In the genomic region with DNA sequence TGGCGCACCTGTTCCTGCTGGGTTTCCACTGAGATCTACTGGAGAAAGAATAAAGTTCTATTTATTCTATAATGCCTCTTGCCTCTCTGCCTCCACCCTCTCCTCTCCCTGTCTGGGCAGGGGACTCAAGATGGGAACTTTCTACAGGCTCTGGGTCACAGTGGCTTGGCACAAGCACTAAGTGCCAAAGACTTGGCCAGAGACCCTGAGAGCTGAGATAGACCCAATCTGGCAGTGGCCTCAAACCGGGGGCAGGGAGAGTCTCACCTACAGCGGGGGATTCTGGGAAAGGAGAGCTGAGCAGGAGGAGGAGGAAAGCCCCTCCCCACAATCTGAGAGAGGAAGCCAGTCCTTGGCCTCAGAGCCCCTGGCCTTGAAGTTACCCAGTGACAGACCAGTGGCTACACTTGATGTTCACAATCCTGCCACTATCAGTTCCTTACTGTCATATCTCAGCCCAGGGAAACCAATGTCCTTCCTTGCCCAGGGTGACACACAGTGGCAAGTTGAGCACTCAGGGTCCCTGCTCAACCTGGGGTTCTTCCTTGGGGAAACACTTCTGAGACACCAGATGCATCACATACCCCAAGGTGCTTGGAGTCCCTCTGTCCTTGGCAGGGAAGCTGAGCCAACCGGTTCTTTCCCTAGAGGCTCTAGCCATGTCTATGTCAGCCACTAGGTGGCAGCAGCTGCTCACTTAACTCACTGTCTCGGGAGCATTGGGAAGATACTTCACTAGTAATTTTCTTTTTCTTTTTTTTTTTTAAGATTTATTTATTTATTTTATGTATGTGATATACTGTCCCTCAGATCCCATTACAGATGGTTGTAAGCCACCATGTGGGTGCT, we compare ENCODE assay signal across 9 mouse cellular contexts. TPM values are rescaled to one million over a fixed set of nuclear protein-coding genes. Genes with fewer than 3 reads are reported as not detected.
DNase-seq lines count a peak whose midpoint lies in the region; ATAC-seq lines count a peak whose summit lies in the region.
"Had no signal": no experiment of that assay in that cellular context is flagged by ENCODE, and none has a peak within 500 bp of the region (broad histone marks: within the 10 kb centered on the region; RNA-seq: fewer than 3 reads in every experiment).

No protein-coding gene starts in this region.

- 49% methylated on average over 5 of the region's 5 CpGs for WGBS in forebrain, embryonic 12.5 days

- H3K4me1 ChIP-seq in forebrain, embryonic 12.5 days, result peaks cover 17% of the 10 kb centered on the region

- H3K36me3 ChIP-seq in forebrain, embryonic 12.5 days (replicated peaks), result peaks cover 23% of the 10 kb centered on the region

- no peak overlapping the region for H3K4me2 ChIP-seq in forebrain, embryonic 12.5 days
- H3K4me2 ChIP-seq: limb, embryonic 13.5 days had no signal

- no peak overlapping the region for H3K27ac ChIP-seq in forebrain, embryonic 12.5 days
- H3K27ac ChIP-seq: limb, embryonic 13.5 days had no signal

- H3K9ac ChIP-seq in forebrain, embryonic 12.5 days, result no peak overlapping the region
- H3K9ac ChIP-seq: limb, embryonic 13.5 days had no signal

- no peaks in the 10 kb centered on the region for H3K9me3 ChIP-seq in forebrain, embryonic 12.5 days
- H3K9me3 ChIP-seq: limb, embryonic 13.5 days had no signal

- ATAC-seq in forebrain, embryonic 12.5 days (ENCODE audit: low FRiP score), result 0 out of 2 replicates have a peak, but pooled peaks have one; percentile 9

- intact Hi-C loops in heart, postnatal 25 days (cut with DNase I), result loop anchor here (1.0 to 5.0 kb wide), 4 partner anchors 64 to 174 kb away; a partner anchor contains a TSS

- peak; percentile 95 for DNase-seq in heart, adult 11 months
- no peak for DNase-seq in heart, postnatal 25 days (ENCODE audit: low spot score)
- peak; percentile 75 for DNase-seq in CD4-positive helper T cell, adult 2 months (ENCODE audit: low read depth, low spot score)
- peak; percentile 87 for DNase-seq in brain, adult 2 months (ENCODE audit: low read depth, low spot score)
- peak; percentile 83 to 89 for DNase-seq in kidney, postnatal 25 days
- DNase-seq in lung, postnatal 36 days, result peak; percentile 88
- DNase-seq in spleen, adult 18-20 months, result peak; percentile 46 to 72

- no peak overlapping the region for H3K4me3 ChIP-seq in forebrain, embryonic 12.5 days (replicated peaks)
- H3K4me3 ChIP-seq: limb, embryonic 13.5 days had no signal

- peaks cover under 1% of the 10 kb centered on the region; the same call in 1 of the 2 replicates for H3K27me3 ChIP-seq in forebrain, embryonic 12.5 days
- H3K27me3 ChIP-seq: limb, embryonic 13.5 days had no signal

RNA-seq across cellular contexts. Expression of a gene that starts 7.7 kb away (rescaled TPM):
- total RNA-seq in heart, postnatal 25 days (2021), result 1 to 10 TPM in 1 of 2 experiments, under 1 TPM in 1; 0.52 to 1.1 TPM
- polyA plus RNA-seq in forebrain, embryonic 12.5 days (2016; fragmentation: Nextera tagmentation; extraction: Ambion mirVana), result 0.24 and 0.47 TPM in 2 replicates

RNA-seq across cellular contexts. Expression of a gene that starts 47.5 kb away (rescaled TPM):
- 10 to 100 TPM; 11.8 TPM for total RNA-seq in heart, postnatal 25 days (2021)
- 14.0 and 16.4 TPM in 2 replicates for polyA plus RNA-seq in forebrain, embryonic 12.5 days (2016; fragmentation: Nextera tagmentation; extraction: Ambion mirVana)

RNA-seq across cellular contexts. Expression of a gene that starts 48.9 kb away (rescaled TPM):
- total RNA-seq in heart, postnatal 25 days (2021), result 1 to 10 TPM; 4.2 to 4.6 TPM
- polyA plus RNA-seq in forebrain, embryonic 12.5 days (2016; fragmentation: Nextera tagmentation; extraction: Ambion mirVana), result 355 and 367 TPM in 2 replicates
